Mouse (Mus musculus) C2C12 (cell line): ENCODE measurements around the gene Ssx2ip. TPM values are rescaled to one million over a fixed set of nuclear protein-coding genes. Genes with fewer than 3 reads are reported as not detected.
"Not testable (repeated sequence)": the region's sequence is repeated elsewhere in the genome, so short reads cannot be mapped to it uniquely, and the experiment has no call there.

Experiments used
- H3K27me3 ChIP-seq: one replicate; pipeline ENCODE4 v1.6.1; 2011; ENCODE audit not compliant: control insufficient read depth, insufficient read depth, insufficient read length
- H3K36me3 ChIP-seq: one replicate; pipeline ENCODE4 v1.6.1; 2011; ENCODE audit not compliant: control insufficient read depth, insufficient read depth
- H3K4me3 ChIP-seq: one replicate; pipeline ENCODE4 v1.5.1; 2011; ENCODE audit warnings: mild to moderate bottlenecking, control low read depth; ENCODE audit not compliant: poor library complexity, insufficient read depth, severe bottlenecking
- H3K79me2 ChIP-seq: one replicate; pipeline ENCODE4 v1.6.1; 2011; ENCODE audit not compliant: control insufficient read depth, insufficient read depth
- H3K79me3 ChIP-seq: one replicate; pipeline ENCODE4 v1.6.1; 2011; ENCODE audit warnings: low read depth, control low read depth
- H3ac ChIP-seq: one replicate; pipeline ENCODE3; 2011; ENCODE audit warnings: low read depth; ENCODE audit not compliant: control insufficient read depth, insufficient read length
- CEBPB ChIP-seq: IDR thresholded peaks from one replicate; pipeline ENCODE4 v1.6.1; 2011; ENCODE audit warnings: low read depth, mild to moderate bottlenecking, control low read depth, moderate library complexity
- CTCF ChIP-seq: IDR thresholded peaks from one replicate; pipeline ENCODE4 v1.5.1; 2011; ENCODE audit not compliant: control insufficient read depth, insufficient read depth, insufficient read length
- FOSL1 ChIP-seq: IDR thresholded peaks from one replicate; pipeline ENCODE4 v1.8.0; 2011; ENCODE audit warnings: mild to moderate bottlenecking, low read length; ENCODE audit not compliant: poor library complexity, insufficient read depth, severe bottlenecking
- MAX ChIP-seq: IDR thresholded peaks from one replicate; pipeline ENCODE4 v1.6.1; 2011; ENCODE audit warnings: mild to moderate bottlenecking, control low read depth
- MYOD1 ChIP-seq: IDR thresholded peaks from one replicate; pipeline ENCODE4 v1.6.1; 2011; ENCODE audit warnings: low read depth; ENCODE audit not compliant: control insufficient read depth, insufficient read length
- MYOG ChIP-seq: IDR thresholded peaks from one replicate; pipeline ENCODE4 v1.6.1; 2011; ENCODE audit not compliant: control insufficient read depth, insufficient read length; ENCODE audit errors: extremely low read depth
- USF1 ChIP-seq: IDR thresholded peaks from one replicate; pipeline ENCODE4 v1.6.1; 2011; ENCODE audit warnings: low read depth, mild to moderate bottlenecking, control low read depth, moderate library complexity
- polyA plus RNA-seq: library from polyadenylated mRNA; unstranded; fragments of >200 nt; fragmentation: generic; extraction: Trizol; gene quantifications from one replicate; pipeline ENCODE4 v1.2.1, GENCODE M21; 2012; ENCODE audit warnings: missing spikeins

Ssx2ip gene
- polyA plus RNA-seq, 1 experiment: 9.5 TPM

DNA sequence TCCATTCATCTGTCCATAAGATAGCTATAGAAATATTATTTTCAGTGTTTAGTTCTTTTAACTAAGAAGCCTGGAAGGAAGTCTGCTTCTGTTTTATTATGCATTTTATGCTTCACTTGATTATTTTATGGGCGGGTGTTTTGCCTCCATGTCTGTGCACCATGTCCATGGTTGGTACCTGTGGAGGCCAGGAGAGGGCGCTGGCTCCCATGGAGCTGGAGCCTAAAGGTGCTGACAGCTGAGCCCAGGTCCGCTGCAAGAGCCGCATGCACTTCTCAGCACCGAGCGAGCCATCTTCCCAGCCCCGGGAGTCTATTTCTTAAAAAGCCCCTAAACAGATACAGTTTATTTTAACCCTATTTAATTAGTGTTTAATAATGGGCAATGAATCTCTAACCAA lies 19.3 kb downstream of the Ssx2ip start:
- Histone ChIP-seq H3K79me3 (no peaks in the 10 kb centered on the region), H3K79me2 (no peaks in the 10 kb centered on the region), H3ac (no peak overlapping the region), H3K36me3 (peaks cover 10% of the 10 kb centered on the region), H3K4me3 (no peak overlapping the region), H3K27me3 (no peaks in the 10 kb centered on the region)
- TF ChIP-seq FOSL1 (no peak), MAX (no peak), MYOG (no peak), CTCF (no peak), MYOD1 (no peak), USF1 (no peak), CEBPB (no peak)

DNA sequence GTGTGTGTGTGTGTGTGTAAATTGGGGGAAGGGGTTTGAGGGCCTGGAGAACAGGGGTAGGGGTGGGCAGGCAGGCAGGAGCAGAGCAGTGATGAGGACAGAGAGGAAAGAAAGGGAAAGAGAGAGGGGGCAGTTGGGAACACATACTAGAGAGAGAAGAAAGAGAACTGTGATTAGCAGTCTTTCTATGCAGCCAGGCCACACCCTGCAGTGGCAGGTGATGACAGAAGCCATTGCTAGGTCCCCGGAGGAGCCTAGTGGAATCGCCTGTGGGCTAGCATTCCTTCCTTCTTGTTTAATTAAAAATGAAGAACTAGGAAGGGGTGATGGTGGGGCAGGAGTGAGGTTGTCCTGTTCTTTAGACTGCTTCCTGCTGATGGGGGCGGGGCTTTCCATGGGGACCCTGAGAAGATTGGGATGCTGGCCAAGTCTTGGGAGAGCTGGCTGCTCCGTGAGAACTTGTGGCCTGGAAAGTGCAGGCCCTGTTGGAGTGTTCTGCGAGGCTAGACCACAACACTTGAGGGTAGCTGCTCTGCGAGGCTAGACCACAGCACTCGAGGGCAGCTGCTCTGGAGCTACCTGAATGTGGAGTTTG lies 20.0 kb downstream of the Ssx2ip start:
- peaks cover 10% of the 10 kb centered on the region for H3K36me3 ChIP-seq
- no peak for TF ChIP-seq MYOD1
- no peak for TF ChIP-seq CEBPB
- no peak for TF ChIP-seq MAX
- no peak for TF ChIP-seq MYOG
- no peak for TF ChIP-seq CTCF
- no peak for TF ChIP-seq FOSL1
- no peak for TF ChIP-seq USF1

DNA sequence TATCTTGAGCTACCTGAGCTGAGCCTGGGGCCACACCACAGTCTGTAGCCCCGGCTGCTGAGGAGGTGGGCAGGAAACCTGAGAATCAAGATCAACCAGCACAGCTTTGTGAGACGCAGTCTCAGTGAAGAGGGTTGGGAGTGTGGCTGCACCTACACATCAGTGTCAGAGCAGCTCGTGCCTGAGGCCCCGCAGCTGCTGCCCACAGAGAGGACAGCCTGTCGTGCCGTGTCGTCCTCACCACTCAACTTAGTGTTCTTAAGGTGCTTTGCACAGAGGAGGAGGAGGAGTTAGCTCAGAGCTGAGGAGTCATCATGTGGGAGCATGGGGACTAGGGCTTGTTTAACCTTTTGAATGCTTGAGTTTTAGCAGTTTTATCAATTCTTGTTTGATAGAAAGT lies 21.5 kb downstream of the Ssx2ip start:
- Histone ChIP-seq H3K79me3 (no peaks in the 10 kb centered on the region), H3ac (no peak overlapping the region), H3K27me3 (no peaks in the 10 kb centered on the region), H3K36me3 (peaks cover 12% of the 10 kb centered on the region), H3K79me2 (no peaks in the 10 kb centered on the region), H3K4me3 (no peak overlapping the region)
- no peak for TF ChIP-seq MYOD1
- TF ChIP-seq MYOG: no peak
- TF ChIP-seq MAX: no peak
- TF ChIP-seq FOSL1: no peak

More for the DNA sequence above, 20.0 kb downstream of the Ssx2ip start:
- Histone ChIP-seq H3K79me2 (no peaks in the 10 kb centered on the region), H3K27me3 (no peaks in the 10 kb centered on the region), H3ac (no peak overlapping the region), H3K4me3 (no peak overlapping the region), H3K79me3 (no peaks in the 10 kb centered on the region)

GRCm38 (mm10) chr3:146426489-146426888 lies 22.0 kb downstream of the Ssx2ip start:
- H3K36me3 ChIP-seq: peaks cover 17% of the 10 kb centered on the region
- H3ac ChIP-seq: no peak overlapping the region
- no peaks in the 10 kb centered on the region for H3K27me3 ChIP-seq
- H3K4me3 ChIP-seq: no peak overlapping the region
- no peaks in the 10 kb centered on the region for H3K79me3 ChIP-seq
- H3K79me2 ChIP-seq: no peaks in the 10 kb centered on the region
- no peak for TF ChIP-seq MYOG

- not testable (repeated sequence) for H3K79me2 ChIP-seq, H3ac ChIP-seq, H3K79me3 ChIP-seq, H3K27me3 ChIP-seq, H3K4me3 ChIP-seq
- H3K36me3 ChIP-seq: peaks cover 19% of the 10 kb centered on the region
These were observed 28.6 kb downstream of the Ssx2ip start for GRCm38 (mm10) chr3:146433063-146433462.

DNA sequence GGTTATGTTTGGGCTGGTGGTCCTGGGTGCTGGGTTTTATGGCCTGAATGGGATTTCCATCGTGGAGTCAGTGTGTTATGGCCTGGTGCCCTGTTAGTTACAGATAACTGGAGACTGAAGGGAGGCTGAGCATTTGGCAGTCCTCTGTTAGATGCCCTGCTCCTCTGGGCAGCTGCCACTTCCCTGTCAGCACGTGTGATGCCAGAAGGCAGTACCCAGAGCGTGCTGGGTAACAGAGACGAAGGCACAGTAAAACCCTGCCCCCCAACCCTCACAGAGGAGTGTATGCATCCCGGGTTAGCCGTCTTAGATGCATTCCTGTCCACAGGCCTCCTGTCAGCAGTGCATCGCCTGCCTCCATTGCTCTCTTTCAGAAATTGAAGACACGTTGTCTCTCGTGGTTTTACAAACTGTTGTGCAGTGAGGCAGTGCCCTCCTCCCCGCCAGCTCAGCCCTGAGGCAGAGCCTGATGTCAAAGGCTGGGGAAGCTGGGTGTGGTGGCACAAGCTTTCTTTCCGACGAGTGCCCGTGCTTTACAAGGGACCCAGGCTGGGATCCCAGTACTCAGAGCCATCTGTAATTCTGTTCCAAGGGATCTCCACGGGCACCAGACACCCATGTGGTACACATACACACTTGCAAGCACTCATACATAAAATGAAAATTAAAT lies 29.4 kb downstream of the Ssx2ip start:
- TF ChIP-seq CTCF (no peak), CEBPB (no peak)
- H3K79me3 ChIP-seq: no peaks in the 10 kb centered on the region
- H3K79me2 ChIP-seq: no peaks in the 10 kb centered on the region
- peaks cover 21% of the 10 kb centered on the region for H3K36me3 ChIP-seq
- no peak overlapping the region for H3K4me3 ChIP-seq
- H3ac ChIP-seq: no peak overlapping the region
- no peaks in the 10 kb centered on the region for H3K27me3 ChIP-seq
